8 mouse cellular contexts compared by ENCODE assay signal in the genomic region with DNA sequence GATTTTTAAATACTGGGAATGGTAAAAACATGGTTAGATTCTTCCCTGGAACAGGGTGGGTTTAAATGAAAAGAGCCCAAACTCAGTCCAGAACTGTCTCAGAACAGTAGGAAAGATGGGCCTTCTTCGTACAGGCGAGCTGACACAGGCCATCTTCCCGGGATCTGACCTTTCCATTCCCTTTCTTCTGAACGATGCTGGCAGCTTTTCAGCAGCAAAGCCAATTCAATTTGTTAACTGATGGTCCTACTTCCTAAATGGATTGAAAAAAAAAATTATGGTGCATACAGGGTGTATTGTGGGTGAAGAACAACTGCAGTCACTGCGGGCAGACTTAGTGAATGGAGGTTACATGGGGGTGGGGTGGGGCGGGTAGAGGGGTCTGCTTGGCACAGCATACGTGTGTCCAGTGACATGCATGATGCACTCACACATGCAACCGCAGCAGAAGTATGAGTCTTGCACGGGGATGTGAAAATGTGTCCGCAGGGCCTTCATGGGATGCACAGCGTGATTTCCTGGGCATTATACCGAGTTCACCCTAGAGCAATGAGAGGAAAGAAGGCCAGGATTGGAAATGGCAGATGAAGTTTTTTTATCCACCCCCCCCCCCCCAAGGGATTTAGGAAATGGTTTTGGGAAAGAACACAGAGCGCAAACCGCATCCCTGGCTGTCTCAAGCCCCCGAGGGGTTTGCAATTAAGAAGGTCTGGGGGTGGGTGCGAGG. TPM values are rescaled to one million over a fixed set of nuclear protein-coding genes. Genes with fewer than 3 reads are reported as not detected.
DNase-seq lines count a peak whose midpoint lies in the region; ATAC-seq and TF ChIP-seq lines count a peak whose summit lies in the region.

No protein-coding gene starts in this region.

- H3K9me3 ChIP-seq in midbrain, embryonic 10.5 days (replicated peaks), result no peaks in the 10 kb centered on the region

- 25% methylated on average over 16 of the region's 16 CpGs for WGBS in kidney, adult 2 months
- 26% methylated on average over 16 of the region's 16 CpGs for WGBS in bone marrow, adult 2 months
- WGBS in midbrain, embryonic 10.5 days, result 26% methylated on average over 16 of the region's 16 CpGs

- no peaks in the 10 kb centered on the region for H3K4me1 ChIP-seq in kidney, adult 2 months (ENCODE audit: control insufficient read depth, insufficient read depth, low read length)
- H3K4me1 ChIP-seq in bone marrow, adult 2 months (ENCODE audit: control insufficient read depth, insufficient read depth, low read length), result no peaks in the 10 kb centered on the region
- H3K4me1 ChIP-seq in midbrain, embryonic 10.5 days, result peaks cover 21% of the 10 kb centered on the region

- TF ChIP-seq CTCF in kidney, adult 2 months (conservative IDR thresholded peaks at IDR 0.05; ENCODE audit: insufficient read depth, insufficient read length, low read depth, low read length), result no peak
- no peak for TF ChIP-seq CTCF in bone marrow, adult 2 months (IDR thresholded peaks at IDR 0.05; ENCODE audit: control insufficient read depth, insufficient read depth, low read length)

- intact Hi-C loops in left cerebral cortex, postnatal 14 days (cut with DNase I), result loop anchor here (5.0 kb wide), 2 partner anchors 42 to 68 kb away; a partner anchor contains a TSS

- H3K4me3 ChIP-seq in kidney, adult 2 months (ENCODE audit: insufficient read depth, low read depth, low read length), result peak overlapping the region; percentile 72
- peak overlapping the region; percentile 64 for H3K4me3 ChIP-seq in bone marrow, adult 2 months (replicated peaks; ENCODE audit: control insufficient read depth, low read depth, low read length)
- H3K4me3 ChIP-seq in midbrain, embryonic 10.5 days, result peak overlapping the region; percentile 64

- ATAC-seq in granulocyte monocyte progenitor cell, adult 5-6 weeks (replicated peaks; ENCODE audit: poor library complexity, severe bottlenecking), result peak; percentile 6; the same call in 1 of the 2 replicates

- no peak for DNase-seq in kidney, adult 2 months
- no peak for DNase-seq in kidney, postnatal 10 days
- DNase-seq in midbrain, embryonic 10.5 days (ENCODE audit: low spot score), result no peak
- DNase-seq in left cerebral cortex, postnatal 14 days (ENCODE audit: low spot score in 2 of 2), result no peak
- DNase-seq in frontal cortex, postnatal 10 days (ENCODE audit: low spot score in 2 of 2), result no peak
- no peak for DNase-seq in ovary, postnatal 10 days (ENCODE audit: low spot score)

- H3K36me3 ChIP-seq in kidney, adult 2 months (ENCODE audit: control insufficient read depth, insufficient read depth, low read length), result no peaks in the 10 kb centered on the region
- no peaks in the 10 kb centered on the region for H3K36me3 ChIP-seq in midbrain, embryonic 10.5 days

- H3K27ac ChIP-seq in kidney, adult 2 months (ENCODE audit: insufficient read depth, low read depth, low read length), result no peak overlapping the region
- no peak overlapping the region for H3K27ac ChIP-seq in bone marrow, adult 2 months (ENCODE audit: control insufficient read depth, insufficient read depth, low read depth, low read length, poor library complexity)
- H3K27ac ChIP-seq in midbrain, embryonic 10.5 days (replicated peaks), result peak overlapping the region; percentile 84

- TF ChIP-seq POLR2A in kidney, adult 2 months (IDR thresholded peaks at IDR 0.05; ENCODE audit: low read depth, low read length), result no peak
- no peak for TF ChIP-seq POLR2A in bone marrow, adult 2 months (IDR thresholded peaks at IDR 0.05; ENCODE audit: borderline replicate concordance, control insufficient read depth, low read depth, low read length)

- no peaks in the 10 kb centered on the region for H3K27me3 ChIP-seq in kidney, adult 2 months (replicated peaks; ENCODE audit: control insufficient read depth, insufficient read depth, low read length)
- peaks cover 7% of the 10 kb centered on the region; the same call in 1 of the 2 replicates for H3K27me3 ChIP-seq in midbrain, embryonic 10.5 days (ENCODE audit: low read depth, poor library complexity, severe bottlenecking)

RNA-seq across cellular contexts. Expression of a gene that starts 0.6 kb away (rescaled TPM):
- polyA plus RNA-seq in kidney, adult 2 months (2012; rRNA removed), result 2.6 and 2.8 TPM in 2 replicates
- 0.55 and 1.2 TPM in 2 replicates for polyA plus RNA-seq in bone marrow, adult 2 months (2011; ENCODE audit: insufficient read depth, insufficient read length, low replicate concordance, missing spikeins)
- 3.0 and 3.1 TPM in 2 replicates for total RNA-seq in granulocyte monocyte progenitor cell, adult 5-6 weeks (2014; fragmentation: Nextera tagmentation)
- 2.6 and 2.9 TPM in 2 replicates for total RNA-seq in granulocyte monocyte progenitor cell, adult 5-6 weeks (2017)
- 5.3 and 6.4 TPM in 2 replicates for polyA plus RNA-seq in midbrain, embryonic 10.5 days (2016; fragmentation: Nextera tagmentation; extraction: Ambion mirVana)
- 10 to 100 TPM; 93.6 to 99.6 TPM for total RNA-seq in left cerebral cortex, postnatal 14 days (2021)
